In the genomic region with DNA sequence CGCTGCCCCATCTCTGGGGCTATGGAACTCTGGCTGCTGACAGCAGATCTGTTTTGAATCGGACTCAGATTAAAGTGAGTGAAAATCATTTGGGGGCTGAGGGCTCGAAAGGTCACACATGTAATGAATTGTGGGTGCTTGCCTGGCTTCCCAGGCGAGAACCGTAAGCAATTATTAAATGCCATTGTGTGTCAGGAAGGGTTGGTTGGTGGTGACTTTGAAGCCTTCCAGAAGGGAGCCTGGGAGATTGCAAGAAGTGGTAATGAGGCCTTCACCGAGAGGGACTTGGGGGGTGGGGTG, we compare ENCODE assay signal across 22 mouse cellular contexts. TPM values are rescaled to one million over a fixed set of nuclear protein-coding genes. Genes with fewer than 3 reads are reported as not detected.
DNase-seq lines count a peak whose midpoint lies in the region; ATAC-seq and TF ChIP-seq lines count a peak whose summit lies in the region.
"Had no signal": no experiment of that assay in that cellular context is flagged by ENCODE, and none has a peak within 500 bp of the region (broad histone marks: within the 10 kb centered on the region; RNA-seq: fewer than 3 reads in every experiment).

No protein-coding gene starts in this region.

- DNase-seq in intestine, embryonic 14.5 days (ENCODE audit: low spot score): no peak
- peak; percentile 91 for DNase-seq in forelimb bud, embryonic 11.5 days (ENCODE audit: low read depth, low spot score)
- peak; percentile 38 for DNase-seq in yolk sac, embryonic 10.5 days (ENCODE audit: low spot score)
- DNase-seq in kidney, adult 9 months: no peak
- no peak for DNase-seq in cerebellum, postnatal 36 days
- no peak for DNase-seq in gastrocnemius, postnatal 4 days (ENCODE audit: low spot score in 2 of 2)
- DNase-seq: B cell, adult 2 months; cerebellum, adult 2 months; gastrocnemius, postnatal 36 days; heart, postnatal 14 days; right cerebral cortex, postnatal 25 days had no signal

- H3K4me1 ChIP-seq in intestine, embryonic 14.5 days (replicated peaks; ENCODE audit: control insufficient read depth, insufficient read depth, low read length): peaks cover 29% of the 10 kb centered on the region
- H3K4me1 ChIP-seq in intestine, postnatal 0 days (replicated peaks; ENCODE audit: control insufficient read depth, insufficient read depth, low read length): no peaks in the 10 kb centered on the region; the same call in 1 of the 2 replicates
- H3K4me1 ChIP-seq in liver, embryonic 12.5 days: peaks cover 35% of the 10 kb centered on the region
- H3K4me1 ChIP-seq: forebrain, embryonic 13.5 days had no signal

- no peak for ATAC-seq in intestine, embryonic 14.5 days (replicated peaks; ENCODE audit: low FRiP score, low TSS enrichment, low read depth)
- no peak for ATAC-seq in intestine, postnatal 0 days
- peak; percentile 38 for ATAC-seq in liver, embryonic 12.5 days
- ATAC-seq: forebrain, embryonic 13.5 days; intestine, embryonic 16.5 days; lung, postnatal 0 days; midbrain, embryonic 16.5 days had no signal

- no peaks in the 10 kb centered on the region for H3K36me3 ChIP-seq in intestine, embryonic 14.5 days (ENCODE audit: control insufficient read depth, insufficient read depth, low read length)
- H3K36me3 ChIP-seq in intestine, postnatal 0 days (ENCODE audit: control insufficient read depth, insufficient read depth): no peaks in the 10 kb centered on the region
- no peaks in the 10 kb centered on the region for H3K36me3 ChIP-seq in liver, embryonic 12.5 days
- H3K36me3 ChIP-seq: heart, embryonic 12.5 days; limb, embryonic 15.5 days; neural tube, embryonic 15.5 days had no signal

- H3K4me2 ChIP-seq in intestine, embryonic 14.5 days (ENCODE audit: low read length): no peak overlapping the region
- H3K4me2 ChIP-seq in intestine, postnatal 0 days (replicated peaks; ENCODE audit: low read depth): no peak overlapping the region
- peak overlapping the region; percentile 53 for H3K4me2 ChIP-seq in liver, embryonic 12.5 days
- H3K4me2 ChIP-seq: forebrain, embryonic 13.5 days; heart, embryonic 12.5 days; hindbrain, embryonic 14.5 days; limb, embryonic 15.5 days; neural tube, embryonic 15.5 days had no signal

- no peaks in the 10 kb centered on the region for H3K9me3 ChIP-seq in intestine, embryonic 14.5 days (ENCODE audit: control insufficient read depth, low read length)
- no peaks in the 10 kb centered on the region for H3K9me3 ChIP-seq in intestine, postnatal 0 days (ENCODE audit: control insufficient read depth)
- H3K9me3 ChIP-seq in liver, embryonic 12.5 days (replicated peaks): no peaks in the 10 kb centered on the region
- H3K9me3 ChIP-seq: forebrain, embryonic 13.5 days; heart, embryonic 12.5 days; limb, embryonic 15.5 days; neural tube, embryonic 15.5 days had no signal

- peak overlapping the region; percentile 57; the same call in 1 of the 2 replicates for H3K27ac ChIP-seq in intestine, embryonic 14.5 days (ENCODE audit: low read depth)
- no peak overlapping the region for H3K27ac ChIP-seq in intestine, postnatal 0 days (ENCODE audit: low read depth, low read length)
- H3K27ac ChIP-seq in liver, embryonic 12.5 days: peak overlapping the region; percentile 27
- H3K27ac ChIP-seq: forebrain, embryonic 13.5 days; hindbrain, embryonic 14.5 days; kidney, postnatal 0 days; limb, embryonic 15.5 days; neural tube, embryonic 15.5 days had no signal

- no peak overlapping the region for H3K4me3 ChIP-seq in intestine, embryonic 14.5 days (ENCODE audit: low read depth, low read length)
- no peak overlapping the region for H3K4me3 ChIP-seq in intestine, postnatal 0 days (ENCODE audit: low read depth, low read length)
- H3K4me3 ChIP-seq in liver, embryonic 12.5 days: no peak overlapping the region
- H3K4me3 ChIP-seq: forebrain, embryonic 13.5 days; heart, embryonic 12.5 days; limb, embryonic 15.5 days; neural tube, embryonic 15.5 days had no signal

- 37% methylated on average over 6 of the region's 6 CpGs for WGBS in intestine, embryonic 14.5 days
- 76% methylated on average over 6 of the region's 6 CpGs for WGBS in intestine, postnatal 0 days
- 46% methylated on average over 6 of the region's 6 CpGs for WGBS in liver, embryonic 12.5 days (ENCODE audit: insufficient replicate concordance)

- TF ChIP-seq CTCF in intestine, postnatal 0 days (IDR thresholded peaks at IDR 0.05; ENCODE audit: low read depth): no peak

- H3K9ac ChIP-seq in intestine, embryonic 14.5 days (ENCODE audit: low read length): no peak overlapping the region
- H3K9ac ChIP-seq in intestine, postnatal 0 days (ENCODE audit: low read depth, low read length): no peak overlapping the region
- no peak overlapping the region for H3K9ac ChIP-seq in liver, embryonic 12.5 days
- H3K9ac ChIP-seq: forebrain, embryonic 13.5 days; heart, embryonic 12.5 days; hindbrain, embryonic 14.5 days; limb, embryonic 15.5 days; neural tube, embryonic 15.5 days had no signal

- H3K27me3 ChIP-seq in intestine, embryonic 14.5 days (replicated peaks; ENCODE audit: control insufficient read depth, insufficient read depth, low read length): no peaks in the 10 kb centered on the region
- no peaks in the 10 kb centered on the region for H3K27me3 ChIP-seq in intestine, postnatal 0 days (replicated peaks; ENCODE audit: control insufficient read depth, insufficient read depth, low read length)
- H3K27me3 ChIP-seq in liver, embryonic 12.5 days (replicated peaks): no peaks in the 10 kb centered on the region
- H3K27me3 ChIP-seq: heart, embryonic 12.5 days had no signal

RNA-seq across cellular contexts. Expression of a gene that starts 29.3 kb away (rescaled TPM):
- polyA plus RNA-seq in intestine, embryonic 14.5 days (2014; fragmentation: Nextera tagmentation; extraction: Ambion mirVana): 0.63 and 0.70 TPM in 2 replicates
- polyA plus RNA-seq in intestine, postnatal 0 days (2015; fragmentation: Nextera tagmentation; extraction: Ambion mirVana): 0.73 and 1.8 TPM in 2 replicates
- 0.23 and 0.49 TPM in 2 replicates for polyA plus RNA-seq in liver, embryonic 12.5 days (2016; fragmentation: Nextera tagmentation; extraction: Ambion mirVana)
- total RNA-seq in gastrocnemius, postnatal 4 days (2021): 1 to 10 TPM; 1.5 to 1.9 TPM
- polyA plus RNA-seq: forebrain, embryonic 13.5 days; midbrain, embryonic 16.5 days had no signal

RNA-seq across cellular contexts. Expression of a gene that starts 59.4 kb away (rescaled TPM):
- polyA plus RNA-seq in intestine, embryonic 14.5 days (2014; fragmentation: Nextera tagmentation; extraction: Ambion mirVana): 11.4 and 12.7 TPM in 2 replicates
- 5.7 and 6.5 TPM in 2 replicates for polyA plus RNA-seq in intestine, postnatal 0 days (2015; fragmentation: Nextera tagmentation; extraction: Ambion mirVana)
- 2.8 and 4.0 TPM in 2 replicates for polyA plus RNA-seq in liver, embryonic 12.5 days (2016; fragmentation: Nextera tagmentation; extraction: Ambion mirVana)
- total RNA-seq in gastrocnemius, postnatal 4 days (2021): 10 to 100 TPM; 14.0 to 15.6 TPM

Comparison
In these comparisons a context has a peak if more than half of its experiments do, and no peak if none do; other contexts are left out.
1. DNase-seq: peak in forelimb bud, embryonic 11.5 days (single experiment) and yolk sac, embryonic 10.5 days (single experiment); none in intestine, embryonic 14.5 days (single experiment), kidney, adult 9 months (single experiment), cerebellum, postnatal 36 days (0 of 2) and gastrocnemius, postnatal 4 days (0 of 2).